Mouse (Mus musculus) granulocyte monocyte progenitor cell, adult 5-6 weeks (primary cell): ENCODE results near the gene Tcl1. TPM values are rescaled to one million over a fixed set of nuclear protein-coding genes. Genes with fewer than 3 reads are reported as not detected.
"Not testable (repeated sequence)": the region's sequence is repeated elsewhere in the genome, so short reads cannot be mapped to it uniquely, and the experiment has no call there.

Source experiments
- ATAC-seq: replicated peaks from 2 replicates; pipeline ENCODE4 v1.8.0; 2016; ENCODE audit warnings: mild to moderate bottlenecking, moderate TSS enrichment, inconsistent platforms; ENCODE audit not compliant: poor library complexity, severe bottlenecking
- total RNA-seq, 2 experiments: library from RNA; stranded (forward) in 1 of 2; stranded (reverse) in 1 of 2; fragments of 200-712, 200-1000 nt in 1 of 2; fragments of >200 nt in 1 of 2; fragmentation: Nextera tagmentation in 1 of 2; gene quantifications; 2 replicates each; pipeline ENCODE4 v1.2.3; 2014 to 2017

Gene Tcl1
- total RNA-seq (2014; fragmentation: Nextera tagmentation) (not detected in 2 replicates), total RNA-seq (2017) (not detected in 2 replicates)

DNA sequence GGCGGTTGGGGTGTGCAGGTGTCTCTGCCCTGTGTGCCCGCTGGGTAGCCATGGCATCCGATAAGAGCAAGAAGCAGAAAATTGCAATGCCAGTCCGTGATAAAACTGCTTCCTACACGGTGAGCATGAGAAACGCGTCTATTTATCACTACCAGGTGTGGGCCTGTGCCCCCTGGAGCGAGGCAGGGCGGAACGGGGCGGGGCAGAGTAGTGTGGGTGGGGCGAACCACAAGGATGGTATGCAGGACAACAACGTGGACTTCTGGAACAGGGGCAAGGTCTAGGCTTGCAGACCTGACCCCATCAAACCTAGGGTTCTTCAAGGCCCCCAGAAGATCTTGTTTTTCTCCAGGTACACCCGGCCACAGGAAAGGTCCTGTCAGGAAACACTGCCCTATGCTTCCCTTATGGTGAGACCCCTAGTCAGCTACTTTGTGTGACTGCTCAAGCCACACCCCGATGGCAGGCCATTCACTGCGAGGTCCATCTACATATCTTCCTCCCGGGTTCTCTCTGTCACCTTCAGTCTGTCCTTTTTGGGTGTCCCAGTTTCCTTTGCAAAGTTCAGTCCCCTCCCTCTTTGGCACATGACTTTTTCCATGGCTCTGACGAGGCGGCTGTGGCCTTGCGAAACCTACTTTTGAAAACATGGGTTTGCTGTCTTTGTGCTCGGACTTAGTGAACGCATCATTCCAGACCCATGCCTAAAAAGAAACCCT lies at the start of gene Tcl1:
Gene Tcl1 (minus strand): TSS at position 193 of the 719 bp plus-strand sequence.
- ATAC-seq, result no peak

DNA sequence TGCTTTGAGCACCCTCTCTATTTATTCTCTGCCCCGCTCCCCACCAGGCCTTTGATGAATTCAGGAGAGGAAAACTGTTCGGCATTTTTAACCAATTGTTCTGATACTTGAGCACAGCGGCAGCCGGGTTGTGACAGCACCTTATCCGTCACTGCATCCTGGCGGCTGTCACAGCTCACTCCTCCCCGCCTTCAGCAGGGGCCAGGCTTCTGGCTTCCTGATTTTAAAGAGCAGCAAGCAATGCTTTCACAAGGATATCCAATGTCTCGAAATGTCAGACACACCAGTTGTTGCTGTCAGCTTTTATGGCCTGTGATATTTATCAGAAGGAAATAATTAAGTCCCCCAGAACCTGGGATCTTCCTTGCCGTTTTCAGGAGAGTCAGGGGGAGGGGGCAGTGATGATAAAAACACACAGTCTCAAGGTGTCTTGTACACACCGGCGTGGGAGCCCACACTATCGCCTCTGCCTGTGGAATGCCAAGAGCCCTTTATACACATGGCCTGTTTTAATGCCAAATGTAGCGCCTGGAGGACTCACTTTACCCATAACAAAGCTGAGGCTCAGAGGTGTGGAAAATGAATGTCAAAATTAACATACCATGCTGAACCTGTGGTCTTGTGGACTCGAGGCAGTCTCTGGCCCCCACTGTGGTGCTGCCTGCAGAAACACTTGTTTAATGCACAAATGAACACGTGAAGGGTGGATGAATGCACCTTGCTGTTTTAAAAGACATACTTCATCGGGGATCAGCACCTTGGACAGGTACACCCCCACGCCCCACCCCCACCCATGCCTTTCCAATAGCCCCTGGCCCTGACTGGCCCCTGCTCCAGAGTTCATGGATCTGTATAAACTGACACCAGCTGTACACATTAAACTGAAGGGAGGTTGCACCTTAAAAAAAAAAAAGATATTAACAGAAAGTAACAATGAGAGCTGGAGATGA lies 48.7 kb upstream of the Tcl1 start:
- no peak for ATAC-seq

DNA sequence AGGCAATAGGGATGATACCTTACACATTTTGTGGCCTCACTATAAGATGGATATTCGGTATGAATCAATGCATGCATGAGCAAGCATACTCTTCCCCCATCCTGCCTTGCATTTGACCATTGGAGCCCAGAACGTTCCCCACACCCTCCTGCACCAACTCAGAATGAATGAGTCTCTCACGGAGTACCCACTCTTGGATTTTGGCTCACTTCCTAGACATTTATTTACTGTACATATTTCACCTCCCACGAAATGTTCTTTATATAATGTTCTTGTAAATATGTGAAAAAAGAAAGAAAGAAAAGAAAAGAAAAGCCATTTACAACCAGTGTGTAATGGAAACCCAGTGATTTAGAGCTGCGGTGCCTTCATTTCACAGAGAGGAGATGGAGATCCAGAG lies 44.5 kb upstream of the Tcl1 start:
- ATAC-seq, result no peak

DNA sequence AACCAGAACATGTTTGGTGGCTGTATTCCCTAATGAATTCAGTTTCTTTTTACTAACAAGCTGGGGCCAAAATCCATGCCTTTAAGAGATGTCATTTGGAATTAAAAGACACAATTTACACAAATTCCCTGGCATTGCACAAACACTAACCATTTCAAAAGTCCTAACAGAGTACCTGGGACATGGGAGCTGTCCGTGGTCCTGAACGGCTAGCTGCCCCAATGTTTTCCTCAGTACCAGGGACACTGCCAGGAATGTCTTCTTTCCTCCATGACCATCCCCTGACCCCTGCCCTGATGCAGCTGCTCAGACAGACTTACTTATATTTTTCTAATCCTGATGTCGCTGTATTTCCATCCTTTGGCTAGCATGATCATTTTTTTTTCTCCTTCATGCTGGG lies 43.5 kb upstream of the Tcl1 start:
- no peak for ATAC-seq

DNA sequence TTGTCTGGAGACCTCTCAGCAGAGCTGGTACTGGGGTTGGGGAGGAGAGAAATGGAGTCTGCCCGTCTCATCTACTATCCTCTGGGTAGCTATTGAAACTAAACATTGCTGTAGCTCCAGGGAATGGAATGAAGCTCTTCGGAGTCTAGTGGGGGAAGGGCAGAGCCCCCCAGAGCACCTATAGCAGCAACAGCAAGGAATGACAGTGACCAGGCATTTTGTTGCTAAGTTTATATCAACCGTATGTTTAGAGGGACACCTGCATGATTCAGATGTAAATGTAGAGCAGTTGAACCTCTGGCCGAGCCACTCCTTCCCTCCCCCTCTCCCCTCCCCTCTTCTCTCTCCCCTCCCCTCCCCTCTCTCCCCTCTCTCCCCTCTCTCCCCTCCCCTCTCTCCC lies 36.6 kb upstream of the Tcl1 start:
- ATAC-seq, result no peak

DNA sequence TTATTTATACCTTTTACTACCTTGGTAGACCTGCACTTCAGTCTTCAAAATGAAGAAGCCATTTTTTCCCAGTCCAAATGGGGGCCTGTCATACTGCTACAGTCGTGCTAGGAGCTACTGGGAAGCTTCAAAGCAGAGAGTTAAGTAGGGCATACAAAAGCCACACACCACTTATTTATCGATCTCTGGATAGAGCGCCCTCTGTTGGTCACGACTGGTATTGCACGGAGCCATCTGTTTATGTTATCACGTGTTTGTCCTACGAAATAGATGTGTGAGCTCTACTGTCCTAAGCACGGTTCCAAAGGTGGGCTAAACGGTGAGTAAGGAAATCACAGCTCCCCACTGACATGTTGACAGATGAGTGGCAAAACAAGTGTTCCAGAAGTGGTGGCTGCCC lies 36.2 kb upstream of the Tcl1 start:
- no peak for ATAC-seq

DNA sequence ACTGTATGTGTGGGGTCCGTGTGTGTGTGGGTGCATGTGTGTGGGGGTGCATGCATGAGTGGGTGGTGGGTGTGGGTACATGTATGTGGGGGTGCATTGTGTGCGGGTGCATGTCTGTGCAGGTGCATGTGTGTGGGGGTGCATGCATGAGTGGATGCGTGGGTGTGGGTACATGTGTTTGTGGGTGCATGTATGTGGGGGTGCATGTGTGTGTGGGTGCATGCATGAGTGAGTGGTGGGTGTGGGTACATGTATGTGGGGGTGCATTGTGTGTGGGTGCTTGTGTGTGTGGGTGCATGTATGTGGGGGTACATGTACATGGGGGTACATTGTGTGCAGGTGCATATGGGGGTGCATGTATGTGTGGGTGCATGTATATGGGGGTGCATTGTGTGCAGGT lies 31.2 kb upstream of the Tcl1 start:
- no peak for ATAC-seq

DNA sequence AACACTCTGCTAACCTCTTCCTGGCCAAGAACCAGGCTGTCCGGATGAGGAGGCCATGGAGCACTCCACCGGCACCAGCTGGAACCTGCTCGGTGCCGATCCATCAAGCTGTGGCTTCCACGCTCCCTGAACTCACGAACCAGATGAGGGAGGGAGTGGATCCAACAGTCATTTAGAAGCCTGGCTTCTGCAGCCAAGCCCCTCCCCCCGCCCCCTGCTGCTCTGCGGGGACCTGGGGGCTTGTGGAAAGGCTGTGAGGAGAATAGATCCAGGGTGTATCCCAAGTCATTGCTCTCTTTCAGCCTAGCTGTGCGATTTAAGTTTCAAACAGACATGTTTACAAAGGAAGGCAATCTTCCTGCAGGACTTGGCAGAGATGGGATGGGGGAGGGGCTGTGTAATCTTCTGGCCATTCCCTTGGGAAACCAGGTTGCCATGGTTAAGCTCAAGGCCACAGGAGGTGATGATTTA lies 26.2 kb upstream of the Tcl1 start:
- no peak for ATAC-seq

DNA sequence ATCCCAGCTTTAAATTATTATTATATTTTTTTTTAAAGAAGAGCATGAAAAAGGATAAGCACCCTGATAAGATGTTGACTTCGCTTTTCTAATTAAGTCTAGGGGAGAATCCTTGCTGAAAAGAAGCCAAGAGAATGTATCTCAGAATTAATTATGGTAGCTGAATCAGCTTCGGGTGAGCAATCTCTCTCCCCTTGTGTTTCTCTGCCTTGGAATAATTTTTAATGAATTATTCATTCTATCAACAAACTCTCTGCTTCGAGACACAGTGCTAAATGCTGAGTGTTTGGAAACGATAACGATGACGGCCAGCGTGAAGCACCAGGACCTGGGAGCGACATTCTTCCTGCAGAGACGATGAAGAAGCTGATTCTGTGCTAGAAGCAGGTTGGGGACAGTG lies 16.5 kb upstream of the Tcl1 start:
- ATAC-seq, result no peak

DNA sequence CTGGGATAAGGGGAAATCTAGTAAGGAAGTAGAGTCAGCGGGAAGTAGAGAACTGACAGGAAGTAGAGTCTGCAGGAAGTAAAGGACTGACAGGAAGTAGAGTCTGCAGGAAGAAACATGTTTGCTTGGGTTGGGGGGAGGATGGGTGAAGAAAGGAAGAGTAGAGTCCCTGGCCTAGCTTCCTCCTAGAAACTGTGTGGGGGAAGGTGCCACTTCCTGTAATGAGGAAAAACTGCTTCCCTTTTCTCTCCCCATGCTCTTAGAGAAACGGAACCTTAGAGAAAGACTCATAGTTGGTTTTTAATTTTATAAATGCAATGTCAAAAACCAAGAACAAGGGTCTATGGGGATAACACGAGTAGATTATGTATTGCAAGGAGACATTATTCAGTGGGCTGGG lies 12.5 kb upstream of the Tcl1 start:
- peak; percentile 74 for ATAC-seq

DNA sequence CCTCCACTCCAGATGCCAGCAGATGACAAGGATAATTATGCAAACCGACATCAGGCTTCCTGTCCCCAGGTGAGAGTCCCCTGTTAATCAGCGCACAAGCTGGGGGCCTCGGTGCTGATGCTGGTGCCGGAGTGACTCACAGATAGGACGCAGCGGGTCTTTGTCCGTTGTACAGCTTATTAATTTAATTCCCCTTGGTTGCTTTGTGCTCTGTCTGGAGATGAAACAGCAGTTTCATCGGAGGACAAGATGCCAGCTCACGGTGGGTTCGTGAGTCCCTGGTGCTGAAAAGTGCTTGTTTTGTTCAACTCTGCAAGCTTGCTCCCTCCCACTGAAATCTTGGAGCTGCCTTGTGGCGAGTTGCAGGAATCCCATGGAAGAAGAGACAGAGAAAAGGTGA lies 11.8 kb upstream of the Tcl1 start:
- no peak for ATAC-seq

DNA sequence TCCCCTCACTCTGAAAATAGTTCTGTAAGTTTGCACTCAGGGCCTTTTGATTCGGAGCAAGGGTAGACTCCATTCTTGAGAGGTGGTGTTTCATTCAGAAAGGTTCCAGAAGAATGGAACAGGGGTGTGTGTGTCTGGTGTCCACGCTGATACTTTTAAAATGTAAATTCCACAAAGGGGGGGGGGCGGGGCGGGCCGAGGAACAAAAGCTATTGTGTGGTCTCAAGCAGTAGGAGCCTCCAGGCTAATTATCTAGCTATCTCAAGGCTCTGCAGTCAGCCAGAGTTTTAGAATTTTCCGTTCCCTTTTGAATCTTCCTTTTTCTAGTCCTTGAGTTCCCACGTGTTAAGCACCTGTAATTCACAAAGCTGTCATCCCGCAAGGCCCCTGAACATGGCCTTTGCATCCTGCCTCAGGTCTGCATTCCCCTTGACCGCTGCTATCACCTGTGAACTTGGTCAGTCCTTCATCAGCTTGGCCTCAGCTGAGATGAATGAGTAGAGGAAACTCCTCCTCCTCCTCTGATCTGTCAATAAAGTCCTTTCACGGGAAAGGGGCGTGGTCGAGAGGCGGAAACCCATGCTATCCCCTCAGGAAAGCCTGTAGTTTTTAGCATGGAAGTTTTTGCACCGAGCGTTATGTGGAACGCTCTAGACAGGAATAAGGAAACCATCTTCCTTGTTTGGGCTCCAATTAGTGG lies 2.2 kb upstream of the Tcl1 start:
- no peak for ATAC-seq

DNA sequence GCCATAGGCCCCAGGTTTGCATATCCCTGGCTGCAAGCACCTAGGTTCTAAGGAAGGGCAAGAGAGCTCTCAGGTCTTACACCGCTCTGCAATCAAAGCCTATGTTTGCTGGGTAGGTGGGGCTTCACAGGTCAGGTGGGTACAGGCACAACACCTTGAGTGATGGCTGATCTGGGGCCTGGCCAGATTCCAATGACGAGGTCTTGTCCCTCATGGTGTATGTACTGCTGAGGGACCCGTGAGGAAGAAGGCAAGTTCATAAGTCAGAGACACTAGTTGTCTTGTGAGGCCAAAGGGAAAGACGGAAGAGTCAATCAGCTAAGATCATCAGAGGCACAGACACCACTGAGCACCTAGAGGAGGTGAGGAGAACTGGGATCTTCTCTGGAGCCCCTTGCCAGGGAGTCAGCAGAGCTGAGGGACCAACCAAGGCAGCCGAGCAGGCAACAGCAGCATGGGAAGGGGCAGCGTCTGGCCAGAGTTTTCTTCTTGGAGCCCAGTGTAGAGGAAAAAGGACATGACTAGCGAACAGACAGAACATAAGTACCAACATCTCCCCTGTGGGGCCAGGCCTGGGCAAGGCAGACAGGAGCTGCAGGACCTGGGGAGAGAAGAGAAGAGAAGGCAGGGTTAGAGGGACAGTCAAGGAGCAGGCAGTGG lies 5.4 kb downstream of the Tcl1 start:
- no peak for ATAC-seq

DNA sequence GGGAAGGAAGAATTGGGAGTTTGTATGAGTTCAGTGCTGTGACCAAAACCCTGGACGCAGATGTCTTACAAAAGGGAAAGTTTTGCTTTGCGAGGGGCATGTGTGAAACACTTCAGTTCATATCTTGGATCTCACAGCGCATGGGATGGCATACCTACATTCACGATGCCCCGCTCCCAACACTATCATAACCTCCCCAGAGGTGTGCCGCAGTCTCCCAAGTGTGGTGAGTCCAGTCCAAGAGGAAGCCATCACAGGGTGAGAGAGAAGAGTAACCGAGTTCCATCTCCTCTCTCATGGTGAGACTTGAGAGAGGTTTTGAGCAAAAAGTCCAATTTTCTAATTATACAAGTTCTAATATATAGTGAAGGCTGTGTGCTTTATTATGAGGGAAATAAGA lies 13.4 kb downstream of the Tcl1 start:
- ATAC-seq, result no peak

DNA sequence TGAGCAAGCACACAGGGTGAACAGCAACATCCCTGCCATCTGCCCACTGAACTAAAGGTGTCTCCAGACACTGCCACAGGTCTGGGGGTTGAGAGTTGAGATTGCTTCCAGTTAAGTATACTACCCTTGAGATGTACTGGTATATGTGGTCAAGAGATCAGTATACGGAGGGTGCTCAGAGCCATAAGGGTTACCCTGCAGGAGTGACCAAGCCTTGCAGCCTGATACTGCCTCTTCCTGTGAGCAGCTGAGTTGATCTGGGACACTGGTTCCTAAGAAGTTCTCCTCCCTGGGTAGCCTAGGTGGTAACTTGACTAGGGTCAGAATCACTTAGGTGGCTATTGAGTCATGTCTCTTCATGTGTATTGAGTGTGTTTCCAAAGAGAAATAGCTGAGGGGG lies 14.2 kb downstream of the Tcl1 start:
- ATAC-seq, result no peak

DNA sequence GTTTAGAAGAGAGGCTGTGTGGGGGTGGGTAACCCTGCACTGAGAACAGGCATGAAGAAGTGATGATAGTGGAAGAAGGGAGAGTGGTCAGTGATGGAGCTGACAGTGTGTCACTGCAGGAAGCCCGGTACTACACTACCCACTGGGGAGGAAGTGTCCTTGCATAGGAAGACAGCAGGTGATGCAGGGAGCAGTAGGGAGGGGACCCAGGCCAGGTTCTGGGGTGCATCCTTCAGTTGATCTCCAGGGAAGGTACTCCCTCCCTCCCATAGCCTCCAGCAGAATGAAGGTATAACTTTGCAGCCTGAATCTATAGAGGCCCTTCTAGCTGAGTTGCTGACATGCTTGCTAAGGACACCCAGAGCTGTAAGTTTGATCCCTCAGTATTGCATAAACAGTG lies 15.5 kb downstream of the Tcl1 start:
- no peak for ATAC-seq

DNA sequence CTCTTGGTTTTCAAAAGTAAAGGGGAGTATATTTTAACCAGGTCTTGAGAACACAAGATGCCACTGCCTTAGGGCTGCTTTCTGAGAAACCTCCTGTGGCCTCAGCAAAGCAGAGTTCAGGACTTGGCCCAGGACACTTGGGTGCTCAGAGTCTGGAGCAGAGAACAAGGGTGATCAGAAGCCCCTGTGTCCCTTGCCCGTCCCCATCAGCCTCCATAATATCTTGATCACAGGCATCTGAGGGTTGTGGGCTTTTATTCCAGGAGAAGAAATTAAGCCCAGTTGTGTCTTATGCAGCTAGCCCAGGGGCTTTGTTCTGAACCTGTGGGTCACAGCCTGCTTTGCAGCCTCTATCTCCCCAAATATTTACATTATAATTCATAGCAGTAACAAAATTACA lies 20.9 kb downstream of the Tcl1 start, which contains the start of gene Tcl1b4:
Gene Tcl1b4 (plus strand): TSS at position 301 of the 400 bp plus-strand sequence.
- not testable (repeated sequence) for ATAC-seq

DNA sequence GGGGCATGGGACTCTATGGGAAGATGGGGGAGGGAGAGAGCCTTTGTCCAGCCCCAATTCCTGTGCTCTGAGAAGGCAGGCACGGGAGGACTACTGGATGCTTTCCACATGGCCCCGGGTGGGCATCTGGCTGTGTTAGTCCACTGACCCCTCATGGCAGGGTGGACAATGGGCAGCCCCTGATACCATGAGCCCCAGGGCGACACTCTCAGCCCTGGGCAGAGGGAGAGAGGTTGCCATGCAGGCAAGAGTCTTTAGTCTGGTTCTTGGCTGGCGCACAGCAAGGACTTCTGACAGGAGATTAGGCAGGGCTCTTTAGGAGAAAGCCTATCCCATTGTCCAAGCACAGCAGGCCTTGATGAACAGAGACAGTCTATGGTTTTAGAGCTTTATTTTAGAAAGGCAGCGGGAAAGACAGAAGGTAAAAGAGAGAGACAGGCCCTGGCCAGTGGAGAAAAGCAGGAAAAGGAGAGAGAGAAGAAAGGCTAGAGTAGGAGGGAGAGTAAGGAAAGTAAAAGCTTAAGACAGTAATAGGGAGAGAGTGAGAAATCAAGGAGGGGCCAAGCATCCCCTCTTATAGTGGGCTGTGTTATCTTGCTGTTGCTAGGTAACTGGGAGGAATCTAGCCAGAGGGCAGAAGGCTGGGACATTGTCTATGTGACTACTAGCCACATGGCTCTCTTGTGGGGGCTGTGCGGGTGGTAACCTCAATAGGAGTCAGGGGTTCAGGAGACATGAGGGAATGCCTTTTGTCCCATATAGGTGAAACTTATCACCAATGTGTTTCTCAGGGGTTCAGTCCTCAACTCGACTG lies 22.7 kb downstream of the Tcl1 start:
- not testable (repeated sequence) for ATAC-seq

DNA sequence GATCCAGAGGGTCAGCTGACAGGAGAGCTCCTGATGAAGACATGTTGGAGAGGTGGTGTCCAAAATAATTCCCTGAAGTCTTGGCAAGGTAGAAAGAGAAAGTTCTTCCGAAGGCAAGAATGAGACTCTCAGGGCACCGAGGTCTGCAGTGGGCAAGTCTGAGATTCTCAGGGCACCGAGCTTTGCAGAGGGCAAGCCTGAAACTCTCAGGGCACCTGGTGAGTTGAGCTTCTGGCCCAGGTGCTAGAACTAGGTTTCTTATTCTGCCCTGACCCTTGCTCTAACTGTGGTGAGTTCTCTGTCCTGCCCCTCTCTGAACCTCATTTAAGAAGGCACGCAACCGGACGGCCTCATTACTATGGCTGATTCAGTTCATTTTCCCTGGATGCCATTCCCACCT lies 31.9 kb downstream of the Tcl1 start, which contains the start of gene Tcl1b3:
Gene Tcl1b3 (plus strand): TSS at position 301 of the 400 bp plus-strand sequence.
- ATAC-seq, result not testable (repeated sequence)
